Mouse (Mus musculus): Measurements from ENCODE around the gene Sesn1.
"Not testable (repeated sequence)": the region's sequence is repeated elsewhere in the genome, so short reads cannot be mapped to it uniquely, and the experiment has no call there.

Sesn1 gene

DNA sequence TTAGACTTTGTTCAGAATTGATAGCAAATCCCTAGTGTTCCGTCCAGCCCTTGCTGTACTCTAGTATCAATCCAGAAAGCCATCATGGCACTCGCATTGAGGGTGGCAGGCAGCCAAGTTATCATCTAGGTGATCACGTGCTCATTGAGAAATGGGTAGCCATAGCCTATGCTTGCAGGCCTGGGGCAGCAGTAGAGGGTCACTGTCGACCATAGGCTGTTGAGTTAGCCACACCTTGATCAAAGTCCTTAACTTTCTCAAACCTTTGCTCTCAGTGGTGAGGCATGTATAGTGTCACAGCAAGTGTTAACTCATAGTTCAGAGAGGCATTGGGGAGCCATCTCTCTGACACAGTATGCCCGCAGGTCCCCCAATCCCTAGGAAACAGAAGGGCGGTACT is 11.4 kb downstream of the Sesn1 start:
- DNase-seq (ENCODE audit: low read depth, low spot score), result no peak

DNA sequence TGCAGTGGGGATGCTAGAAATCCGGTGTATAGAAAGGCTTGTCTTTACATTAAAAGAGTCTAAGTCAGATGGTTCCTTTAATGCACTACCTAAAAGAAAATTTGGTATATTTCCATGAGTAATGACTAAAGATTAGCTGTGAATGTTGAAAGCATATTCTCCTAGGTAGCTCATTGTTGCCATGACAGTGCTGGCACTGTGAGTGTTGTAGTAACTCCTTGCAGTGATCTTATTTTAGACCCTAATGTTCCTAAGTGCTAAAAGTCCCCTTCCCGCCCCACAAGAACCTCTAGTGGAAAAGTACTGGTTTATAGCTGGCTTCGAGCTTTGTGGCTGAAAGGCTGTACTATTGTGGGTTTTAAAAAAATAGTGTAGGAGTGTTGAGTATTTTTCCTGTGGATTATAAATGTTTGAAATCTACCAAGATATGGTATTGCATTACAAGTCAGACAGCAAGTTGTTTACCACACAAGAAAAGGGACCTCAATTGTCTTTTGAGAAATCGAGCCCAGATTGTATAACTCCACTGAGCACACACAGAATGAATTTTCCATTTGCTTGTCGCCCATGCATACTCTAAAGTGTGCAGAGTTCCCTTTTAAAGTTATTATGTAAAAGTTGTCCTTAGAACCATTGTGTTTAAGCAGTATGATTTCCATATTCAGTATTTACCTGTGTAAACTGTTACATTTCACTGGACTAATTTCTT is 13.0 kb downstream of the Sesn1 start:
- DNase-seq (ENCODE audit: low read depth, low spot score), result no peak

DNA sequence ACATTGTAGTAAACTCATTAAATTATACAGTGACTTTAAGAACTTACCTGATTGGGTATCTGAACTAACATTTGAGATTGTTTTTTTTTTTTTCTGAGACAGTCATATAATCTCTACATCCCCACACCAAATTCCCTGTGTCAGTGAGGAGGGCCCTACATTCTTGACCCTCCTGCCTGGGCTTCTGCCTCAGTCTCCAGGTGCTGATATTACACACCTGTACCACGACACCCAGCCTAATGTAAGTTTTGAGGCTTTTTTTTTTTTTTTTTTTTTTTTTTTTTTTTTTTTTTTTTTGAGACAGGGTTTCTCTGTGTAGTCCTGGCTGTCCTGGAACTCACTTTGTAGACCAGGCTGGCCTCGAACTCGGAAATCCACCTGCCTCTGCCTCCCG is 13.5 kb downstream of the Sesn1 start:
- DNase-seq (ENCODE audit: low read depth, low spot score), result not testable (repeated sequence)

DNA sequence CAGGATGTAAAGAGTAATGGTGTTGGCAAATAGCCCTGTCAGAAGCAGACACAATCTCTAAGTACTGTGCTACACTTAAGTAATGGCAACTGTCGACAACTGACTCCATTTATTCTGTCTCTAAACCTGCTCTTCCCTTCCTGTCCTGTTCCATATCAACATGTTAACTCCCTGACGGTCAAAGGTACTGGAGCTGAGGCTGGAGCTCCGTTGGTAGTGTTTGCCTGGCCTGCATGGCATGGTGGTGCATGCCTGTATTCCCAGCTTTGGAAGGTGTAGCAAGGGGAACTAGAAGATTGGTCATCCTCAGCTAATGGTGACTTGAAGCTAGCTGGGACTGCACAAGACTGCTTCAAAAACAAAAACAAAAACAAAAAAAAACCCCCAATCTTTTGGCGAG is 14.2 kb downstream of the Sesn1 start:
- no peak for DNase-seq (ENCODE audit: low read depth, low spot score)

DNA sequence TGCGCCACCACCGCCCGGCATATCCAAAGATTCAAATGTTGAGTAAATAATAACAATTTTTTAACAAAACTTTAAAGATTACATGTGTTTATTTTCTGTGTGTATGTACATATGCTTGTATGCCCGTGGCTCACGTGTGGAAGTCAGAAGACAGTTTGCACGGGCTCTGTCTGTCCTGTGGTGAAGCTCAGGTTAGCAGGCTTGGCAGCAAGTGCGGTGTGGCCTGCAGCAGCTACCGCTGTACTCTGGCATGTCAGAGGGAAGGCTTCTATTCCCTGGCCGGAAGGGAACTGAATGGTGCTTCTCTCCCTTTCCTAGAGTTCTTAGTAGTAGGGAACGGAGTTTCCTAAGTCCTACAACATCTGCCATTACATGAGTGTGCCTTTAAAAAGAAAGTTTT is 15.3 kb downstream of the Sesn1 start:
- no peak for DNase-seq (ENCODE audit: low read depth, low spot score)

DNA sequence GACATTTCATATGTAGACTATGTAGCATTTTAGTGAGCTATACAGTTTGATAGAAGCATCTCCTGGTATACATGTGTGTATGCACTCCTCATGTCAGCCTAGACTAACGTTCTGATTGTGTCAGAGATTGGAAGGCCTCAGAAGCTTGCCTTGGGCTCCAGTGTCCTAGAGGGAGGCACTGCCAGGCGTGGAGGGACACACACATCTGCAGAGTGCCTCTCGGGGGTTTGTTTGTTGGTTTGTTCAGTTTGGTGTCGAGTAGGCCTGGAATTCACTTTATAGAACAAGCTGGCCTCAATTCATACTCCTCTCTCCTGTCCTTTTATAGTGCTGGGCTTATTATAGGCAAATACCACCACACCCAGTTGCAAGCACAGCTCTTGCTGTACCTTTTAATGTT is 16.3 kb downstream of the Sesn1 start:
- DNase-seq (ENCODE audit: low read depth, low spot score), result no peak

DNA sequence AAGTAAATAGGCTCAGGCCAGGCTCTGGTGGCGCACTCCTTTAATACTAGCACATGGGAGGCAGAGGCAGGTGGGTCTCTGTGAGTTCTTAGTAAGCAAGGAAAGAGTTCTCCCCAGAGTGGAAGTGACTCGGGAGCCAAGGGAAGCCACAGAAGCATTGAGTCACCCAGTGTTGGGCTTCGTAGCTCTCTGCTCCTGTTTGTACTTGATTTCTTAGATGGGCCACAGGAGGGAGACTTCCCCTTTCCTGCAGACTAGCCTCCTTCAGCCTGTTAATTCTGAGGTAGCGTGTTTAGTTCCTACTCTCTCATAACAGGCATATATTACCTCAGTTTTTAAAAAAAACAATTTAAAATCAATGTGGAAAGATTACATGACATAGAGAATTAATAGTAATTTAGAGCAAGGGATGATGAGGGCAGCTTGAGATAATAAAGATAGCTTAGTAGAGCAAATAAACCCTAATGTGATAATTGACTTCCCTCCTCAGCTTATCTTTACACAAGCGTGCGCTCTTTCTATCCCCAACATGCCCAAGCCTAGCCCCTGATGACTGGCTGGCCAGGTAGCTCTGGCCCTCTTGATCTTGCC is 16.9 kb downstream of the Sesn1 start:
- no peak for DNase-seq (ENCODE audit: low read depth, low spot score)

DNA sequence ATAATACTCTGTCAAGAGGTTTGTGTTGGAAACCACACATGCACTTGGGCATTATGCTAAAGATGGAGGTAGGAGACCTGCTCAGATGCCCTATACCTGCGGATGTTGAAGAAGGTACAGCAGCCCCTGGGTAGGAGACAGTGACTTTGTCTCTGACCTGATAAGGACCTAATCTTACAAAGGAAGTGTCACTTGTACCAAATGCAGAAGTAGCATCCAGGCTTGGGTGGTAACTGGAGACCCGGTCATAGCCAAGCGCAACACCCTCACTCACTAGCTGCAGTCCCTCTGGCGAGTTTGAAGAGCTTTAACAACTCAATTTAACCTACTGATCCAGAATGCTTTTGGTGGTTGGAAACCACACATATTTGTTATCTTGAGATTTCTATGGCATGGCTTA is 18.0 kb downstream of the Sesn1 start:
- no peak for DNase-seq (ENCODE audit: low read depth, low spot score)

DNA sequence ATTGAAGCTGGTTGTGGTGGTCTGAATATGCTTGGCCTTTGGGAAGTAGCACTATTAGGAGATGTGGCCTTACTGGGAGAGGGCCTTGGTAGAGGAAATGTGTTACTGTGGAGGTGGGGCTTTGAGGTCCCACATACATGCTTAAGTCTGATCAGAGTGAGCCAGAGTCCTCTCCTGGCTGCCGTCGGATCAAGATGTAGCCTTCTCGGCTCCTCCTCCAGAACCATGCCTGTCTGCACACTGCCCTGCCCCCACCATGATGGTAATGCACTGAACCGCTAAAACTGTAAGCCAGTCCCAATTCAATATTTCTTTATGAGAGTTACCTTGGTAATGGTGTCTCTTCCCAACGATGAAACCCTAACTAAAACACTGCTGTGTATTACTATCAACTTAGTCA is 19.5 kb downstream of the Sesn1 start:
- no peak for DNase-seq (ENCODE audit: low read depth, low spot score)

DNA sequence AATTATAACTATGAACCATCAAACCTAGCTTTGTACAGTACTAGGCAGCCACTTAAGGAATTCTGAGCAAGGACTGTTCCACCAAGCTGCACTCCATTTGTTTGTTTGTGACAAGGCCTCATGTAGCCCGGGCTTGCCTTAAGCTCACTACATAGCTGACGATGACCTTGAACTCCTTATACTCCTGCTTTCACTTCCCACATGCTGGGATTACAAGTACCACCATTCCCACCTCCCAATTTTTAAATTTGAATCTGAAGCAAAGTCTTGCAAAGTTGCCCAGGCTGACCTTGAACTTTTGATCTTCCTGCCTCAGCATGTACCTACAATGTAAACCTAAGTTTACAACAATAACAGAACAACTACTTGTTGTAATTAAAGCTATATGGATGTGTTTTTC is 20.2 kb downstream of the Sesn1 start:
- DNase-seq (ENCODE audit: low read depth, low spot score), result no peak

DNA sequence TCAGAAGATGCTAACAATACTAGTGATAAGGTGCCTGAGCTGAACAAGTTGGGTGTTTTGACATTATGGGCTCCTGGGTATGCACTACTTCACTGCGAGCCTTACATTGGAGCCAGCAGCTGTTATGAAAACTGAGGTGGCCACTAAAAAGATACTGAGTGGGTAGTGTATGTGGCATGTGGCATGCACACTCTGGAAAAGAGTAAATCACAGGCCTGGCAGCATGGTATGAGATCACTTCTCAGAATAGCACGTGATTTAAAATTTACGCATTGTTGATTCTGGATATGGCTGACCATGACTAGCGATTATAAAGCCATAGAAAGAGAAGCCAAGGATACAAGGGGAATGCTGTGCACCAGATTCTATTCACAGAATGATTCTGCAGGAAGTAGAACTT is 20.7 kb downstream of the Sesn1 start:
- DNase-seq (ENCODE audit: low read depth, low spot score), result no peak

DNA sequence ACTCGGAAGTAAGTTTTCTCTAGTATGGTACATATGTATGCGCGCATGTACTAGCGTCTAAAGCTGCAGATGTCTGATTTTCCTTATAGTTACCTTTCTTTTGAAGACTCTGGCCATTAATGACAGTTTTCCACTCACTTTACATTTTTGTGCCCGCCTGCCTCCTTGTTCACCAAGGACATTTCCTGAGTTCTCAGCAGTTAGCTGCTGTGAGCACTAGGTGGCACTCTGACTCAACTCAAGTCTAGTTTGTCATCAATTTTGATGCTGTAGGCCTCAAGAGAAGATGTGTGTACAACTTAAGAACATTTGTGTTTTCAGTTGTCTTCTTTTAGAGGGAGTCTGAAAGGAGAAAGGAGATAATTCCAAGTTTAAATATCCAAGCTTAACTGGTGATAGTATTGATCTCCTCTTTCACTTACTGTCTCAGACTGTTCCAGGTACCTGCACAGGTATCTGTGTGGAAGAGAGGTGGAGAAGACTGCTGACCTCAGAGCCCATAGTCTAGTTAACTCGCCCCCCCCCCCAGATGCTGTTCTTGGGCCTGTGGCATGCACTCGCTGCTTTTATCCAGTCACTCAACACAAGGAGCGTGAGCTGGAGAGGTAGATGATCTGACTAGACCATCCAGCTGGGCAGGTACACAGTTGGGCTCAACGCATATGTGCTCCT is 21.3 kb downstream of the Sesn1 start:
- peak; percentile 49 for DNase-seq (ENCODE audit: low read depth, low spot score)

DNA sequence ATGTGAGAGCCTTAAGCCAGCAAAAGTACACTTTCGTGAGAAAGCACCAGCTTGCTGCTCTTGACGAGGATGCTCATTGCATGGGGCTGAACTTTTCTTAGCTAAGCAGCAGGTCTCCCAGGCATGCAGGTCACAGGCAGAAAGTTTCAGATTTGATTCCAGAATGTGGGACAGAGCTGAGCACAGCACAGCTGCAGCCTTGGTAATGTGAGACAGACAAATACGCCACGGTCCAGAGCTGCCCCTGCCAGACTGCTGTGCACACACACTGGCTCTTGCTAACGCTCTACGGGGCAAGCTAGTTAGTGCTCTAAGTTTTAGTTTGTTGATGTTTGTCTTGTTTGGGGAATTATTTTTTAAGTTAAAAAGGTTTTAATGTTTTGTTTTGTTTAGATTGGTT is 22.5 kb downstream of the Sesn1 start:
- no peak for DNase-seq (ENCODE audit: low read depth, low spot score)

DNA sequence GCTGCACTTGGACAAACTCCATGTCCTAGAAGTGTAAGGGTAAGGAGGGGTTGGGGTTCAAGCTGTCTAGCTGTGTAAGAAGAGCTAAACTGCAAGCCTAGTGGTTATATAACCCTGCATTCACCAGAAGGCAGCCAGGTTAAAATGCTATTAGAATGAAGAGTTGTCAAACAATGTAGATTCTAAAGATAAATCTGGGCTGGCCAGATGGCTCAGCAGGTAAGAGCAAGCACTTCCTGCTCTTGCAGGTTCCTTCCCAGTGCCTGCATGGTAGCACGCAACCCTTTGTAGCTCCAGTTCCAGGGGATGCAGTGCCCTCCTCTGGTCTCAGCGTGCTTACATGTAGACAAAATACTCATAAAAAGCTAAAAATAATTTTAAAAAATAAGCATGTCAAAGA is 24.4 kb downstream of the Sesn1 start:
- DNase-seq (ENCODE audit: low read depth, low spot score), result no peak

DNA sequence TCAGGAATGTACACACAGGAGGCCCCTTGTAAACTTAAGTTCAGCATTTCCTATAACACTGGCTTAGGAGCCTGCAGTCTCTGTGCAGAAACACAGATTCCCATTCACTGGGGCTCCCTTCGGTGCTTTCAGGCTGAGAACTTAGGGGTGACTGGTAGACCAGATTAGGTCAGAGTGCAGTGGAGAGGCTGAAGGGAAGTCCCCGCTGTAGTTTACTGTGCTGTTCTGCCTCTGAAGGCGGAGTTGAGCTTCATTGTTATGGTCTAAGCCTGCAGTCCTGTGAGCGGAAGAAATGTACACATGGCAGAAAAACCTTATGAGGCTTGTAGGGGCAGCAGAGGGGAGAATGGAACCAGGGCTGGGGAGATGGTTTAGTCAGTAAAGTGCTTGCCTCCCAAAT is 29.2 kb downstream of the Sesn1 start:
- DNase-seq (ENCODE audit: low read depth, low spot score), result no peak

DNA sequence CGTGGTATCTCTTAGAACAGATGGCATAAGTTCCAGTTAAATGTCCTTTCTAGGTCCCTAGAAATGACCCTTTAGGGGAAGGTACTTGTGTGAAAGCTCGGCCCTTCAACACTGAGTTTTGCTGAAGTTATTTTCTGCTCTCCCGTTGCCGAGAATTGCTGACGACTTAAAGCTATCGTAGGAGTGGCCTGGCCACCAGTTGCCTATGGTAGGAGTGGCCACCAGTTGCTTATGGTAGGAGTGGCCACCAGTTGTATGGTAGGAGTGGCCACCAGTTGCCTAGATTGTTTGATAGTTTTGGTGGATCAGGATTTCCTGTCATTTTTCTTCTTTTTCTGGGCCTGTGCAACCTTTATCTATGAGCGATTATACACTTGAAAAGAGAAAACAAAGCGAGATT is 38.0 kb downstream of the Sesn1 start:
- DNase-seq (ENCODE audit: low read depth, low spot score), result no peak

DNA sequence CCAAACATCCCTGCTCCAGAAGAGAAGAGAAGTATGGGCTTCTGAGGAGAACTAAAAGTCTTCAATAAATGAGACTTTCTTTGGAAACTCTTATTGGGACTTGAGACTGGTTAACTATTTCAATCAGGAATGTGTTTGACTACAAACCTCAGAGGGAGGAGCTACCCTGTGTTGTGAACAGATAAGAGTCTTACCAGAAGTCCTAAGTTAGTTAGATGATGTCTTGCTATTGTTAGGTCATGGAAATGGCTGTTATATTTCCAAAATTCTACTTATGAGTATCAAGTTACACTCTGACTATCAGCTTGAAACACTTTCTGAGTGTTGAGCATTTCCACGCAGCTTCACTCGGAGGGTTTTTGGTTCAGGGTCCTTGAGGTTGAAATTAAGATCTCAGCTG is 39.0 kb downstream of the Sesn1 start:
- DNase-seq (ENCODE audit: low read depth, low spot score), result no peak

DNA sequence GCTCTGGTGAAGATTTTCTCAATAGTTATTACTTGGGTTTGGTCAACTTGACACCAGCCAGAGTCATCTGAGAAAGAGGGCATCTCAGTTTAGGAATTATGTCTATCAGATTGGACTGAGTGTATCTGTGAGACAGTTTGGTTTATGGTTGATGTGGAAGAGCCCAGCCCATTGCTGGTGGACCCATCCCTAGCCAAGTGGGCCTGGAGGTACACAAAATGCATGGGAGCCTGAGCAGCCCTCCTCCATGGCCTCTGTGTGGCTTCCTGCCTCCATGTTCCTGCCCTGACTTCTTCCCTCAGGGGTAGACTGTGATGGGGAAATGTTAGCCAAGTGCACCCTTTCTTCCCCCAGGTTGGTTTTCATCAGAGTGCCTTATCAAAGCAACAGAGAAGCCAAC is 50.1 kb downstream of the Sesn1 start:
- DNase-seq (ENCODE audit: low read depth, low spot score), result no peak

DNA sequence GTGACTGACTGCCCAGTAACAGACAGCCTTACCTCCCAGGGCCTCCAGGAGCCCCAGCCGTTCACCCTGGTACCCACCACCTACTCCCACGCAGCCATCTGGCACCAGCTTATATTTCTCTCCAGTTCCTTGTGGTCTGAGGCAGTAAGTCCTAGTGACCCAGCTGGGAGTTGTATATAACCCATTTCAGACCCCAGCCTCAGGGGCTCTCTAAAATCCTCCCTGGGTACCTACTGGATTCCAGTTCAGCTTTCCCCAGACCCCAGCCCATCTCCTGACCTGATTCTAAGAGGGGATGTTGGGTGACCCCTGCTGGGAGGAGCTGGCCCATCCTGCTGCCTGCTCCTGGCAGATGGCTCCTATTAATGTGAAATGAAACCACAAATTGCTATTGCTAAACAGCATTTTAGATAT is 50.5 kb downstream of the Sesn1 start:
- DNase-seq (ENCODE audit: low read depth, low spot score), result no peak

DNA sequence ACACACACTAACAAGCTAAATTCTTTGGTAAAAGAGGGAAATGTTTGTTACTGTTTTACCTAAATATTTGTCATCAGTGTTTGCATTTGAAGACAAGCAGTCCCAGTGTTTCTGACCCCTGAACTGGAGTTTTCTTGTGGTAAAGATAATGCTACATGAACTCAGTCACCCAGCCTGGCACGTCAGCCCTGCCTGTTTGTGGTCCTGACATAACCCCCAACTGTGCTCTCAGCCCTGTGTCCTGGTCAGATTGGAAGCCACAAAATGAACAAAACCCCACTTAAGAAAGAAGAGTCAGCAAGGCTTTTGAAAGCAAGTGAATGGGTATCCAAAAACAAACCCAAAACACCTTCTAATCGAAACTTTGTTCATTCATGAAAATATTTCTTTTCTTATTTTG is 53.3 kb downstream of the Sesn1 start:
- DNase-seq (ENCODE audit: low read depth, low spot score), result no peak

DNA sequence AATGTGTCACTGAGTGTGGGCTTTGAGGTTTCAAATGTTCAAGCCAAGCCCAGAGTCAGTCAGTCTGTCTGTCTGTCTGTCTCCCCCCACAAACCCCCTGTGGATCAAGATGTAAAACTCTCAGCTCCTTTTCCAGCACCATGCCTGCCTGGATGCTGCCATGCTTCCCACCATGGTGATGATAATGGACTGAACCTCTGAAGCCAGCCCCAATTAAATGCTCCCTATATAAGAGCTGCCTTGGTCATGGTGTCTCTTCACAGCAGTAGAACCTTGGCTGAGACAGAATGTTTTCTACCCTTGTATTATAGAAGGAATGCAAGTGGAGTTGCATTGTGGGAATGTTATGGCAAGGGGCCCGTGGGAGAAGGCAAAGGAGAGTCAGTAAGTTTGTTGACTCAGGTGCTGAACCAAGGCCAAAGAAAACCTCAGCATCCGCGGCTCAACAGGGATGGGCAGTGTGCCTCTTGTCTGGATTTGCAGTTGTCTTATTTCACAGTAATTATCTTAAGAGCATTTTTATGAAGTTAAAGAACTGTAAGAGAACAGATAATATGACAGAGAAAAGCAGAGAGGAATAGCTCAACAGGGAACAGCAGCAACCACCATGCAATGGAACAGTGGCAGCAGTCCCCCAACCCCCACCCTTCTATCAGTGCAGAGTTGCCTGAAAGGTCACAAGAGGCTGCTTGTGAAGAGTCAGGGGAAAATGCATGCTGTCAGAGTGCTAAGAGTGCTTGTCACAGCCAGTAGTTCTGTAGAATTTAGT is 56.5 kb downstream of the Sesn1 start:
- no peak for DNase-seq (ENCODE audit: low read depth, low spot score)

DNA sequence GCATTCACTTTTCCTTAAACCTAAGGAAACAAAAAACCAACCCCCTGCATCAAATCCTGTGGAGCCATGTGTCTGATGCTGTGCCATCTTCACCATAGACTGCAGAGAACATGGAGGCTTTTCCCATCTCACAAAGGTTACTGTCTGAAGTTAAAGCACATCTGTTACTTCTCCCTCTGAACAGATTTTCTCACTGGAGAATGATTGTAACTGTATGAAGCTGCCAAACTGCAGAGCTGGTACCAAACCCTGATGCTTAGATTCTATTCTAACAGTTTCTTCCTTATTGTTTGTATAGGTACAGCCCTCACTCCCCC is 57.1 kb downstream of the Sesn1 start:
- no peak for DNase-seq (ENCODE audit: low read depth, low spot score)

DNA sequence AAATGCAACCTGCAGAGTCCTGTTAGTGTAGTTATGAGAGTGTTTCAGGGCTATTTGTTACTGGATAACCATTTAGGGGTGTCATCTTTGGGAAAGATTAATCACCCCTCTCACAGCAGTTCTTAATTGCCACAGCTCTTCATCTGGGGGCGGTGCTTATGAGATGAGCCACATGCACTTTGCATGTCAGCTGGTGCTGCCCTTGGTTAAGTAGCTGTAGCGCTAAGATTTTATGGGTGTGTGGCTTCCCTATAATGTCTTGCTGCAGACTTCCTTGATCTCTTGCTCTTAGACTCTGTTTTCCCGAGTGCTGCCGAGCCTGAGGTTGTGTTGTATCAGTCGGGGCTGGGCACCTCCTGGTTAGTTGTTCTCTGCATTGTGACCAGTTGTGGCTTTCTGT is 58.2 kb downstream of the Sesn1 start:
- no peak for DNase-seq (ENCODE audit: low read depth, low spot score)

Measured in brain, embryonic 18.5 days (tissue).